Mouse (Mus musculus) embryonic fibroblast, embryonic 13.5 days (primary cell): ENCODE results near the gene 4930556J24Rik.

ENCODE experiments used
- CTCF ChIP-seq: IDR thresholded peaks from 2 replicates; pipeline ENCODE4 v1.5.1; 2011; ENCODE audit warnings: mild to moderate bottlenecking, control low read depth, low read length, moderate library complexity, borderline replicate concordance; ENCODE audit not compliant: insufficient read depth
- POLR2A ChIP-seq: IDR thresholded peaks from 2 replicates; pipeline ENCODE4 v1.6.1; 2011; ENCODE audit warnings: low read depth, mild to moderate bottlenecking, control low read depth, low read length, moderate library complexity

DNA sequence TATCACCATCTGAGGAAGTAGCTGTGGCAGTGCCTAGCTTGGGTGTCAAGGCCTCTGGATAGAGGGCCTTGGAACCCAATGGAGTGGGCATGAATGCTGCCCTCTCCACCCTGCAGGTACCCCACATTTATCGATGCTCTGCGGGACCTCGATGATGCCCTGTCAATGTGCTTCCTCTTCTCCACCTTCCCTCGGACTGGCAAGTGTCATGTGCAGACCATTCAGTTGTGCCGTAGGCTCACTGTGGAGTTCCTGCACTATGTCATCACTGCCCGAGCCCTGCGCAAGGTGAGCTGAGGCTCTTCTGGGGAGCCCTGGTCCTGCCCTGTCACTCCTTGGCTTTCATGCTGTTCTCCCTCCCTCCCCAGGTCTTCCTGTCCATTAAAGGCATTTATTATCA is 3.5 kb downstream of the 4930556J24Rik start:
- TF ChIP-seq POLR2A (no peak), CTCF (no peak)
